Mouse (Mus musculus): ENCODE measurements around the gene Rnasel.
A peak's percentile ranks its signal among the peaks of the same experiment; 100 is the strongest.

Rnasel gene

DNA sequence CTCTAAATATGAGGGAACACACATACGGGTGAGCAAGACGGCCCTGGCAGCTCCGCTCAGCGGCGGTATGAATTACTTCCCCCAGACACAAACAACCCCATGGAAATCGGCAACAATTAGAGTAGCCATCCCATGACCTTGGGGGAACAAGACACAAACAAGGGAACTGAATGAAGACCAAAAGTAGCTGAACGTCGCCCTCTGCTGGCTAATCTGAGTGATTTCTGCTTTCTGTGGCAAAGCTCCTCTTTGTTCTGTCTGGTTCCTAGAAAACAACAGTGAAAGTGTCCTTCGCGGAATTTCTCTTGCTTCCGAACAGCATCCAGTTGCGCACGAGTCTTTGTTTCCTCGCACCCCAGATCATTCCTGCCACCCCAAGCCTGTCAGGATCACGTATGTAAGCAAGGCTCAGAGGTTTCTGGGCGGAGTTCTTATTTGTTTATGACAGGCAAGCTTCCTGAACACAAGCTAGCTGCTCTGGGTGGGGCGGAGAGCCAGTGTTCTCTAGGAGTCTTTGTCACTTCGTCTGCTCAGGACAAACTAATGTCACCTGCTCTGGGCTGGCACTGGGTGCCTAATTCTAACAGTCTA, at the start of gene Rnasel:
Gene Rnasel, plus strand, starts transcription at position 216 of the 591 bp plus-strand sequence.
- DNase-seq (ENCODE audit: low read depth, low spot score): peak; percentile 77

- DNase-seq (ENCODE audit: low read depth, low spot score): no peak
These were observed 48.7 kb upstream of the Rnasel start for GRCm38 (mm10) chr1:153700448-153701063.

GRCm38 (mm10) chr1:153701461-153701860, 47.8 kb upstream of the Rnasel start:
- no peak for DNase-seq (ENCODE audit: low read depth, low spot score)

DNA sequence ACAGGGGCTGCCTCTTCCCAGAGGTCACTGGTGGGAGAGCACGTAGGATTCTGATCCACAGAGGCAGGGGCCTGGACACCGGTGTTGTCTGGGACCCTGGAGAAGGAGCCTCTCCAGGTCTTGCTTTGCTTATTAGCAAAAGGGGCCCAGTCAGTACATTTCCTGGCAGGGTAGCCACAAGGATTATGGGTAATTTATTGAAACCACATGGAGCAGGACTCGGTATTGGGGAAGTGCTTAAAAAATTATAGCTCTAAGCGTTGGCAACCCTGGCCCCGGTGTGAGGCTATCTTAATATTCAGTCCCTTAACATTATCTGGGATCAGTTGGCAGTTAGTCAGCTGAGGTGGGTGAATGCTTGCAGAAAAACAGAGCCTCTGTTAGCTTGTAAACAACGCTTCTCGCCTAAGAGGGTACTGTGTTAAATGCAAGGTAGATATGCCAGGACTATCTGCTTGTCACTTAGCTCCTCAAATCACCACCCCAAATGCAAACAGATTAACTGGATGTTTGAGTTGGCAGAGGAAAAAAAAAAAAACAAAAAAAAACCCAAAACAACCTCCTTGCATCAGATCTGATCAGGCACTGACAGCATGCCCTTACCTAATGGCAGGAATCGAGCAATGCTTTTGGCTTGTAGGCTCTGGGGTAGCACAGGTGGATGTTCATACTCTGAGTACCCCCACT, 46.9 kb upstream of the Rnasel start:
- no peak for DNase-seq (ENCODE audit: low read depth, low spot score)

DNA sequence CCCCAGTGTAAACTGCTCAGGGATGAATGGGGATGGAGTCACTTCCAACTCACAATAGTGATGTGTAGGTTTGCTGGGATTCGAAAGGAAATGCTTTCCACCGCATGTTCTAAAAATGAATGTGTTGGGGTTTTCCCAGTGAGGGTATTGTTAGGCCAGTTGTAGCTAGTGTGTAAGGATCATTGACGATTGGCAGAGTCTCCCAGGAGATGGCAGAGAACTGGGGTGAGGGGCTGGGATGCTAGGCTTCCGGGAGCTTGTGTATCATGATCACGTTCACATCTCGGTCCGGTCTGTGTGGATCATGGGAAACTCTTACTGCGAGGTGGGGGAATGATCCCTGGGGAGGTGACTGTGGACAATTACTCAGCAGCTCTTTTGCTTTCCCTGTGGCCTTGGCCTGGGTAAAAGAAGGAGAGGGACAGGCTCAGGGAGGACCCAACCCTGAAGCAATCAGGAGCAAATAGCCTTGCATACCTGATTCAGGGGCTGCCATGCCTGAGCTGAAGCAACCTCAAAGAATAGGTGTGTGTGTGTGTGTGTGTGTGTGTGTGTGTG, 46.3 kb upstream of the Rnasel start:
- no peak for DNase-seq (ENCODE audit: low read depth, low spot score)

- DNase-seq (ENCODE audit: low read depth, low spot score): no peak
These were observed 45.7 kb upstream of the Rnasel start for GRCm38 (mm10) chr1:153703445-153703991.

DNA sequence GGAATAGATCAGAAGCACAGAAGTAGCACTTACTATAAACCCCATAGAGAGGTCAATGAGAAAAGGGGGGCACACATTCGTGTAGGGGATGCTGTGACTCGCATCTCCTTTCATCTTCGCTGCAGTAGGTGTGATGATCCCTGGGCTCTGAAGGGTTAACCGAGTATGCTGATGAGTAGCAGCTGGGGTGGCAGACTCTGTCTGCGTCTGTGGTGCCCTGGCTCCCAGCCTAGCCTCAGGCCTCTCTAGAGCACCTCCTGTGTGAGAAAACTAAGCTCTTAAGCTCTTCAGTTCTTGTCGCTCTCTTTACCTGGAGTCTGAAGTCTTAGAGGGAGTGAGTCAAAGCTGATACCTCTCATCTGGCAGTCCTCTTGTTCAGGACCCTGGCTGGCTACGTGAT, 45.1 kb upstream of the Rnasel start:
- DNase-seq (ENCODE audit: low read depth, low spot score): no peak

GRCm38 (mm10) chr1:153704996-153705395, 44.2 kb upstream of the Rnasel start:
- no peak for DNase-seq (ENCODE audit: low read depth, low spot score)

- DNase-seq (ENCODE audit: low read depth, low spot score): no peak
These were observed 40.6 kb upstream of the Rnasel start for GRCm38 (mm10) chr1:153708626-153709025.

DNA sequence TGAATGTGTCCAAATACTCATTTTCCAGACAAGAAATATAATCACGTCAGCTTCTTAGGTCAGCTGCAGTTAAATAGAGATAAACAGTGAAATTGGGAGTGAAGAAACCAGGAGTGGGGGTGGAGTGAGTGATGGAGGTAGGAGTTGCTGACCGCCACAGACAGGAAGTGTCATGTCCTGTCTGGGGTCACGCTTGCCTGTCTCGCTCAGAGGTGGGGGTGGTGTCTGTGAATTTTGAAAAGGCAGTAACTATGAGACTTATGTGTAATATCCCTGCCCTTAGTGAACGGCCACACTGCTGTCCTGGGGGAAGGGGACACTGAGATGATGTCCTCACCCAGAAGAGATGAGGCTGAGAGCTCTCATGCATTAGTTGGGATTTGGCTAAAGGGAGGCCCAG, 39.8 kb upstream of the Rnasel start:
- no peak for DNase-seq (ENCODE audit: low read depth, low spot score)

- DNase-seq (ENCODE audit: low read depth, low spot score): no peak
These were observed 37.5 kb upstream of the Rnasel start for GRCm38 (mm10) chr1:153711544-153712262.

DNA sequence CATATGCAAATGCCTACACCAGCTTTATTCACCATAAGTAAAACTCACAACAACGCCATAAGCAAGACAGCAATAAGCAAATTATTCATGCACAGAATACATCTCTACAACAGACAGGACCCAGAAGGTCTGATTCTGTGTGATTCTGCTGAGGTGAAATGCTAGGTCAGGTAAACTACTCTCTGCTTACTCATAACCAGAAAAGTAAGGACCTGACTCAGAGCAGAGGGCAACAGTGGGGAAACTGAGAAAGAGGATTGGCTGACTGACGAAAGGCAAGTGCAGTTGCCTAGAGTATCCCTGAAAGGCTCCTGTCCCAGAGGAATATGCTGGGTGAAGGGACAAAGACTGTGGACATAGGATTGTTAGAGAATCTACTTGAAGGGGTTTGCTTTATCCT, 36.6 kb upstream of the Rnasel start:
- no peak for DNase-seq (ENCODE audit: low read depth, low spot score)

DNA sequence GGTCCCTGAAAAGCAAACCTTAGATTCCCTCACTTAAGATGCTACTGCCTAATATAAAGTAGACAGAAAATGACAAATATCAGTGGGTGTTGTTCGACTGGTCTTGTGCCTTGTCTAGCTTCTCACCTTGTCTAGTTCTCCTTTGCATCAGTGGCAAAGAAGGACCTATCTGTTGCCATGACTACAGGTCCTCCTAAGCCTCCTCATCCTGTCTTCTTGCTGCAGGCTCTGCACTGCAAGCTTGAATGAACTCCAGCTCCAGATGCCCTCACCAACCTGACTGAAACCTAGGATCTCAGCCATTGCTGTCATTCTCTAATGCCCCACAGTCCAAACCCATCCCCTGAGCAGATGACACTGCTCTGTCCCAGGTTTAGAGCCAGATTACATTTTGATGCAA, 31.2 kb upstream of the Rnasel start:
- no peak for DNase-seq (ENCODE audit: low read depth, low spot score)

GRCm38 (mm10) chr1:153720935-153721334, 28.3 kb upstream of the Rnasel start:
- DNase-seq (ENCODE audit: low read depth, low spot score): no peak

GRCm38 (mm10) chr1:153721565-153722310, 27.5 kb upstream of the Rnasel start:
- DNase-seq (ENCODE audit: low read depth, low spot score): no peak

DNA sequence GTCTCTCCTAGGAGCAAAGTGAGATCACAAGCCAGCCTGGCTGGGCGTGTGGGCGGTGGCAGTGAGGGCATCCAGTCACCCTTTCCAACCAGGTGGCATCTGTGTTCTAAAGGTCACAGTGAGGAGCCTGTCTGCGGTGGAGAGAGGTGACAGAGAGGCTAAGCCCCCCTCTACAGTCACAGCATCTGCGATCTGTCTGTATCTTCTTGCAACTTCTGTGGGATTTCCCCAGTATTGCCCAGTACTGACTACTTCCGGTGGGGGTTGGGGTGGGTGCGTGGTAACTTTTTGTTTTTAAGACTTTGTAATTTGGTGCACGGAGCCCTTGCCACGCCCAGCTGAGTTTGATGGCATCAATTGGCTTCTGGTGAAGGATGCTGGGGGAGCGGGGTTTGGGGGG, 25.8 kb upstream of the Rnasel start:
- DNase-seq (ENCODE audit: low read depth, low spot score): no peak

DNA sequence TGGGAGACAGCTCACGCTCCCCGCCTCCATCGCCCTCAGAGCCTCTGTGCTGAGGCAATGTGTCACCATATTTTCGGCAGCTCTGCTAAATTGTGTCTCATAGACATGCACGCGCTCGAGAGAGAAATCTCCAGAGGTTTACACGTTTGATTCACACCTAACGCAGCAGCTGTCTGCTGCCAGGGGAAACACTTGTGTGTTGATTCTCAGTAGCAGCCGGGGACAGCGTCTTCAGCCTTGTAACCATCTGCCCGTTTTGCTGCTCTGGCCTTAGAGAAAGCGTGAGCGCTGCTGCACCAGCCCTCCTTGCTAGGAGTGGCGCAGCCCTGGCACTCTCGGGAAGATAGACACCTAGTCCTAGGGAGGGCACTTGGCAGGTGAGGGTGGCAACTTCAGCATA, 22.6 kb upstream of the Rnasel start:
- DNase-seq (ENCODE audit: low read depth, low spot score): no peak

DNA sequence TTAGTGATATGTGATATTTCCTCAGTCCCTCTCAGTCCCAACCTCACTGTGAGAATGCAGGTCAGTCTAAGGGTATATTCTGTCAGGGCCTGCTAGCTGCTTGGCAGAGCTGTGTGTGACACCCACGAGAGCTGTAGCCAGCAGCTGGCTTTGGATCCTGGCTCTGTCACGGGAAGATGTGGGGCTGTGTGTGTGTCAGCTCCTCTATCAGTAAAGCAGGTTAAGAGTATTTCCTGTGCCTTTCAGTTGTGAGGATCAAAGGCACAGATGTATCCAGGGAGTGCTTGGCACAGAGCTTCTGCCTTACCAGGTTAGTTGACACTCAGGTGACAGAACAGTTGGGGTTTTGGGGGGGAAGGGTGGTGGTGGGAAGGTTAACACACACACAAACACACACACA, 19.4 kb upstream of the Rnasel start:
- no peak for DNase-seq (ENCODE audit: low read depth, low spot score)

- no peak for DNase-seq (ENCODE audit: low read depth, low spot score)
These were observed 18.6 kb upstream of the Rnasel start for GRCm38 (mm10) chr1:153730671-153731070.

DNA sequence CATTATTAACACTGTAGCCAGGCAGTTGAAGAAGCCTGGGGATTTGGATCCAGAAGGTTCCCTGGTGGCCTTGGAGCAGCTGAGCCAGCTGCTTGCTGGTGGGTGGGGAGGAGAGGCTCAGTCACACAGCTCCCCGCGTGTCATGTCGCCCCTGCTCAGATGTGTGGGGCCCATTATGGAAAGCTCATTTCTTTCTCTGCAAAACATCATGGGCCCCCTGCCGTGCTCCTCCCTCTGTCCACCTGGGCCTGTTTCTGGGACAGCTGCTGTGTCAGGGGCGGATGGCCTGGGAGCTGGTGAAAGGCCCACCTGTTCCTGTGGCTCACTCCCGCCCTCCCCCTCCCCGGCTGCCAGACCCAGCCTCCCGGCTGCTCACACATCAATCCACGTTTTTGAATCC, 16.0 kb upstream of the Rnasel start:
- no peak for DNase-seq (ENCODE audit: low read depth, low spot score)

DNA sequence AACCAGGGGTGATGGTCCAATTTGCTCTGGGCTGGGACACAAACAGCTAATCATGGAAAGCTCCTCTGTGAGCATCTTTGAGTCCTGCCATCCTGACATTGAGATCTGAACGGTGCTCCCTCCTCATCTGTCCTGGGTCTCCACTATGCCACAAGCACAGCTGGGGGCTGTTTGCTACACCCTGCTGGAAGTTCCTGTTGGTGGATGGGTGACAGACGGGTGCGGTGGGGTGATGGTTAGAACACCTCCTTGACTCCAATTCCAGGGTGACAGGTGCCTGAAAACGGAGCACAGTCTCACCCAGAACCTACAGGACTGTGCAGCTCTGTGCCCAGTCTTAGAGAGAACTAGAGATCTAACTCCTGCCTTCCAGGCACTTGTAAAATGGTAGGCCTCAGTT, 14.4 kb upstream of the Rnasel start:
- no peak for DNase-seq (ENCODE audit: low read depth, low spot score)

All from embryo, embryonic 11.5 days (tissue).